Mouse (Mus musculus) urinary bladder, postnatal 4 days (tissue): ENCODE results near the gene Unc5c.

ENCODE experiments used
- DNase-seq, 2 experiments: peaks; one replicate each; pipeline ENCODE4 v3.0.0; 2021 to 2022; ENCODE audit warnings: low spot score in 2 of 2

The Unc5c gene

DNA sequence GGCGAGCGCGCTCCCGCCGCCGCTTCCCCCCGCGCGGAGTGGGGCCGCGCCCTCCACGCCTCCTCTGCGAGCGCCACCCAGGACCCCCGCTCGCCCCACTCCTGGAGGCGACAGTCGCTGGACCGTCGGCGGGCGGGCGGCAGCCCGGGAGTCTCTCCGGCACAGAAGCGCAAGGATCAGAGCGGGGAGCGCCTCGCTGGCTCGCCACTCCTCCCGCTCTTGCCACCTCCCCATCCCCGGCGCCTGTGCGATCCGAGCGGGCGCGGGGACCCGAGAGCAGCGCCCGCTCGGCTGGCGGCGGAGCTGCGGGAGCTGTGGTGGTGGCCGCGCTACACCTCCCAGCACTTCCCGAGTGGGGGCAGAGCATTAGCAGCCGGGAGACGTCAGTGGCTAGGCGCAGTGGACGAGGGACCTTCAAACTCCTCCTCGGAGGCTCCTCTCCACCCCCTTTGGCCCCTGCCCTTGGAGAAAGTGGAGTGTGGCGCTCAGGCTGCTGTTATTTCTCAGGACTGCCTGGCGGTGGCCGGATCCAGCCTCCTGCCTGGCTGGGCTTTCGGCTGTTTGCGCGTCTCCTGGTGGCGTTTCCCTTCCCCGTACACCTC lies at the start of gene Unc5c:
TSS of gene Unc5c (plus strand) at position 113 of the 602 bp plus-strand sequence.
- DNase-seq = peak; percentile 69 to 72

DNA sequence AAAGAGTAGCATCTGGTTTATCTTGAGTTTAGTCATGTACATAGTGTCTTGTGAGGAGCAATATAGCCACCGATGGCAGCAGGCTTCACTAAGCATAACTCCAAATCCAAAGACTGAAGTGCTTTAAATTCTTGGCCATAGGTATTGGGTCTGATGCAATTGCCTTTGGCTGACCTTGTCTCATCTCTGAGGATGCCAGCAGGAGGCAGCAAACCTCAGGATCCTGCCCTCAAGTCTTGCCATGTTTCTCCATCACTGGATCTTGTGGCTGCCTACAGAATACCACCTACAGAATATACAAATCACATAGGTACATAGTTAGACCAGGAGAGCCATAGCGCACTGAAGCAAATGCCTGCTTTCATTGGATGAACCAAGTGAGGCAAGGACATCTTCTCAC lies 7.5 kb upstream of the Unc5c start:
- no peak for DNase-seq

DNA sequence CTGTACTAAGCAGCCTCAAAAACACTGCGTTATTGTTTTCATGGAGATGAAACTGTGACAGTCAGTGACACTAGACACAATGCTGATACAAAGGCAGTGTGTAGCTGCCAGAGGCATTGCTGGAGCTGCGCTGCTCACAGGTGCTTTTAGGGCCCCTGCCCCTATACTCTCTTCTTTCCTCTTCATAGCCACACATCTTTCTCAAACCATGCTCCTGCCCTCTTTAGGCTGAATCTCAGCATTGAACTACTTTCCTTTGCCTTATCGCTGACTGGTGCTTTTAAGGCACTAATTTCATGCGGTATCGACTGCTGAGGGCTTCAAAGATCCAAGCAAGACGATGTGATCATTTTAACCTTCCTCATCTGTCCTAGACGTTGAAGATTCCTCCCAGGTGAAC lies 2.5 kb upstream of the Unc5c start:
- no peak for DNase-seq

DNA sequence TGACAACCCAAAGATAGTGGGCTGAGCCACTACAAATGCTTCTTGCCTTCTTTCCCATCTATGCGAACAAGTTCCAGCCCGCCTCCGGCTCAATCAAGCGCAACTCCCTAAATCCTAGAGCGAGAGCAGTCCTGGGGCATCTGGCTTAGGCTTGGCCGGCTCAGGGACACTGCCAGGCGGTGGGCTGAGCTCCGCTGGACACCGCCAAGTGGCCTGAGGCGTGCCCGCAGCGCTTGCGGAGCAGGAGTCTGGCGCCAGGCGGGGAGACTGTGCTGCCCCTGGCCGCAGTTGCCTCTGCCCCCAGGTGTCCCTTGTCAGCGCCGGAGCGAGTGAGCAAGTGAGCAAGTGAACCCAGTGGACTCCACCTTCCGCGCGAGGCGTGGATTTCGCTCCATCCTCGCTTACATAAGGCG lies 319 bp upstream of the Unc5c start:
- peak; percentile 46 to 60 for DNase-seq

DNA sequence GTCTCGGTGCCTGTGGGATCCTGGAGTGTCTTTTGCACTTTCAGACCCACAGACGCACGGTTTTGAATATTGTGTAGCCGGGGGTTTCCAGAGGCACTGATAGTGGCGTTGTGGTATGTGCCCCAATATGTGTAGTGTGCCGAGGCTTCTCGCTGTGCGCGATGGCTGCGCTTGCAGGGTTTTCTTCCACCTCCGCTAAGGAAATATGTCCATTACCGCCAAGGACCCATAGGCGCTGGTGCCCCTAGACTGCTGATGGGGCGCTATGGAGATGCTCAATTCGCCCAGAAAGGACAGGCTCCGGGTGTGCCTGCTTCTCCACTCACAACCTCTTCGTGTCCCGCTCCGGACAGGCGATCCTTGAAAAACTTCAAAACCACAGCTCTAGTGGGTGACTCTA lies 1.0 kb downstream of the Unc5c start:
- DNase-seq = peak in 1 of 2 experiments; percentile 17

DNA sequence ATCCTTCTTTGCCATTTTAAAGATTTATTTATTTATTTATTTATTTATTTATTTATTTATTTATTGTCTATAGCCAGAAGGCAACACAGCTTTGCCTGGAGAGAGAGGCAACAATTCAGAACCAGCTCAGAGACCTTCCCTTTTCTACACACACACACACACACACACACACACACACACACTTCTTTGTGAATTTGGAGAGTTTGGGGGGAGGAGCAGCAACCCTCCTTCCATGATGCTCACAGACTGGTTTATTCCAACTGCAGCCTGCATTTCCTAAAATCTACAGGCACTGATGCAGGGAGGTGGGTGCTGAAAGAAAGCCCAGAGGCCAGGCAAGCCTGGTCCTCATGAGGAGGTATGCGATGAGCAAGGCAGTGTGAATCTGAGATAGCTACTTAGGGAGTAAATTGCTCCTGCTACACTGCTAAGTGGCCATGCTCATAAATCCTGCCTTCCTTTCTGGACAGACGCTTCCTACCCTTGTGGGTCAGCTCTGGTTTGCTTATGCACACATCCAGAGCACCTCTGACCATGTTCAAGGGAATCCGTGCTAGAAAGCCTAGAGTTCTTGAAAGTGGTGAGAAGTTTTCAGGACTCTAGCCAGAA lies 1.8 kb downstream of the Unc5c start:
- DNase-seq = no peak

DNA sequence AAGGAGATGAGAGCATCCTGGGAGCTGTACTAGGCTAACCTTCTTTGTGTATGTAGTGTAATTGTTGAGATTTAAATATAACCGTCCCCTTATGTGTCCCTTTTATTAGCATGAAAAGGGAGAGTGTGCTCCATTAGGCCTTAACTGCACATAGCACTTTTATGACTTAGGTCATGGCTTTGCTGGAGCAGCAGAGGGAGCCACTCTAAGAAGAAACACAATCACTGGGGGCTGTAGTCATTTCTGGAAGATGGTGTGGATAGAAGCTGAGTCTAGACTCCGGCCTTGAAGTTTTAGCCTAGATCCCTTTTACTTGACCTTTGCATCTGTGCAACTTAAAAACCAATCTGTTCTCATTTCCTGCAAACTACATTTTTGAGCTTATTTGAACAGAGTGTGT lies 4.3 kb downstream of the Unc5c start:
- no peak for DNase-seq

DNA sequence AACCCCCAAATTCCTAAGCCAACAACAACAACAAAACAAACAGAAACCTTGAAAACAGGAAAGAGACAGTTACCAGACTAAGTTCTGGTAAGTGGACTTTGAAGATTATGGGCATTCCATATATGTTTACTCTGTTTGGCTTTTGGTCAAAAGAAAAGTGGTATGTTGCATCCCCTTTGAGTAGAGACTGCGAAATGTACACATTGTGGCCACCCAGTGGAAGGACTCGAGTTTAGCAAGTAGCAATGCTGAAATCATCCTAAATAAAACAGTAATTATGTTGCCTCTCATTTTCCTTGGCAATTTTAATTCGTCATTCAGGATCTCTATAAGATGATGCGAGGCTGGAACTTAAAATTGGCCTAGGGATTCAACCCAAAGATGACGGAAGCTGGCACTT lies 8.2 kb downstream of the Unc5c start:
- DNase-seq = no peak

DNA sequence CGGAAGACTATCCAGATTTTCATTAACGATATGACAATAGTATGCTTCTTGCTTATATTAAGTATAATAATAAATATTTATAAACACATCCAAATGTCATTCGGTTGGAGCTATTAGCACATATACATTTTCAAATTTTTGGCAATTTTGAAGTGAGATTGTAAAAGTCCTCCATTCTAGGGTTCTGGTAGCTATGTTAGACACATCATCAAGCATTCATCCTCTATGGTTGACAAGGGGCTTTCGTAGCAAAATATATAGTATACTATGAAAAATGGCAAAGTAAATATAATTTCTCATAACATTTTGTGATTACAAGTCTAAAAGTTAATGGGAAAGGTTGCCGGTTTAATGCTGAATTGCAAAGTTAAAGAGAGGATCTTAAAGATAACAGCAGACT lies 10.4 kb downstream of the Unc5c start:
- DNase-seq = no peak

DNA sequence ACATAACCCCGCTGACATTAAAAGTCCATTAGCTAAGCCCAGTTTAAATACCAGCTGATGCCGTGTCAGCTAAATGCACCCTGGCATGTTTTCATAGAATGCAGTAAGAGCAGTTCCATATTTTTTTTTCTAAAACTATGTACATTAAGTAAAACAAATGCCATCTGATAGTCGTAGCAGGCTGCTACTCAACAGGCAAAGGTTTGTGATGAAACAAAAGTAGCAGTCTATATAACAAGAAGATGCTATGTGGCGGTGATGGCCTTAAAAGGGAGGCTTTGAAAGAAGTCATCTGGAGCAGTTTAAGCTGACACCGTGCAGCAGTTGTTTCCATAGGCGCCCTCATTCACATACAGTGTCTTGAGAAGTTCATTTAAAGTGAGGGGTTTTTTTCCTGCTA lies 10.9 kb downstream of the Unc5c start:
- no peak for DNase-seq

DNA sequence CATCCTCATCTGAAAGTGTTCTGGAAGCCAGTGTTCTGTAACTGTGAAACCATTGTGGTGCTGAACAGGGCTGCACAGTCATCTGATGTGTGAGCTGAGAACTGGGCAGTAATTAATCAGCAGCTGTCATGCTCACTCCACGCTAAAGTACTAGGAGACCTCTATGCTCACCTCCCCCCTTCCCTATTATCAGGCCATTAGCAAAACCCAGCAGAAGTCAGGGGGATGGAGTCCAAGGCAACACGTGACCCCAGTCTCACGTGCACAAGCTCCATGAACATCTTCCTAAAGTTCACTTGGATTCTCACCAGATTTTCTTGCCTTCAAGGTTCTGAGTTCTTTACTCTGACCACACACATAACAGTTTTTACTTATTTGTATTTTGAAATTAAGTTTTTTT lies 11.7 kb downstream of the Unc5c start:
- DNase-seq = no peak

DNA sequence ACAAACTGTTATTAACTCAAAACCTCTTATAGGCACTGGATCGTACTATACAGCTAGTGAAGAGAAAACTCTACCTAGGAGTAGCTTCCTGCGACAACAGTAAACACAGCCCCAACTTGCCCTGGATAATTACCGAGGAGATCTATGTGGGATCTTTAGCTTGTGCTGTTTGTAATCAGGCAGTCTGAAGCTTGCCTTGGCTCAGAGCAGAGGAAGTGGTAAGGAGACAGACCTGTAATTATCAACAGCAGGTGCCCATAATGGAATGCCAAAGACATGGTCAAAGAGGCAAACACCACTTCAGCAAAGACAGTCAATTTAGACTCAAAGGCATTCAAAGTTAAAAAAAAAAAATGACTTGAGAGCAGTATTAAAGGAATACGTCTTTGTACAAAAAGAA lies 17.4 kb downstream of the Unc5c start:
- no peak for DNase-seq

DNA sequence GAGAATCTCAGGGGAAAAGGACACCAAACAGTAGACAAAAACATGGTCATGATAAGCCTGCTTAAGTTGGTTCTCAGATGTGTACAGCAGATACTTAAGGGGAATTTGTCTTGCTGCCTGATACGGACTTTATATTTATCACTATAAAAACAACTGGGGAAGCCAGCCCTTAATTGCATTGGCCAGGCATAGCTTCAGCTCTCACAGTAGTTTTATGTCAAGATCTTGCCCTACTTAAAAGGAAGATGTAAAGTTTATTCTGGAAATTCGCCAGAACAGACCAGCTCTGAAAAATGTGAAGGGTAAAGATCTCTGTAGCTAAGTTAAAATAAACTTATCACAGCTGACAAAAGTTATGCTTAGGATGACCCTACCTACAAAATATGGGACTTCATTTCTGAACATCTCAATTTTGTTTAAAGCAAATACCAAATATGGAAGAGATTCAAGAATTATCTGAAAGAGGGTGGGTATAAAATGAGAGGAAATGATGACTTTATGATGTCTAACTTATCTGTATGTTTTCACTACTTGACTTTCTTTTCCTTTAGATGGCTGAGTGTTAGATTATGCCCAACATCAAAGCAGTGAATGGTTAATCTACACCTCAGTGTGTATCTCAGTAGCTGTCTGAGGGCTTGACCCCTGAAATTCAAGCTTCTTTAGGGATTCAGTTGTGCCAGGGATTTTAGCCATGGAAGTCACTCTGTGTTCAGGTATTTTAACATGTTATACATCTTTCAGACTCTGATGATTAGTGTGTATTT lies 18.8 kb downstream of the Unc5c start:
- DNase-seq = no peak

DNA sequence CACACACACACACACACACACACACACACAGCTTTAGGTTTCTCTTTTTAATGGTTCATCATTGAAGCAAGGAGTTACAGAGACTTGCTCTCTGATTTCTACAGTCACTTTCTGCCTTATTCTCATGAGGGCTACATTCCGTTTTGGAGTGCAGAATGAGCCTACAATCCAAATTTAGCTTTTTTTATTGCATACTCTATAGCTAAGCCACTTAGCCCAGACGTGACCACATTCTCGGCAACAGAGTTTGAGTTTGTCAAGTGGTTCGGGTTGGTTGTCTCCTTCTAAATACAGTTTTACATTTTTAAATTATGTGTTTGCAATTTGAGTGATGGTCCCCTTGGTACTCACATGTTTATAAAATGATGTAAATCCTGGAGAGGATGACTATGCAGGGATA lies 20.2 kb downstream of the Unc5c start:
- no peak for DNase-seq

DNA sequence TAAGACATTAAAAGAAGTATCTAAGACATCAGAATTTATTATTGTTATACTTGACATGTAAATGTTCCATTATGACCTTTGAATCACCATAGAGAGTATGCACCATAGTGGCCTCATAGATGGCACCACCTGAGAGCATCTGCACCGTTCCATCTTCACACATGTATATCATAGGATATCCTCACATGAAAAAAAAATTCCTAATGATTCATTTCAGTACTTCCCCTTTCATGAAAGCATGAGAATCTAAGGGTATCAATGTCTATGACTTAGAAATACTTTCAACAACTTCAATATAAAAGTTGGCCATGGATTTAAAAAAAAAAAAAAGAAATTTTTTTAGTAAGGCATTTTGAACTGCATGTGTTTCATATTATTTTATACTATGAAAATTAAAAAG lies 25.6 kb downstream of the Unc5c start:
- no peak for DNase-seq

DNA sequence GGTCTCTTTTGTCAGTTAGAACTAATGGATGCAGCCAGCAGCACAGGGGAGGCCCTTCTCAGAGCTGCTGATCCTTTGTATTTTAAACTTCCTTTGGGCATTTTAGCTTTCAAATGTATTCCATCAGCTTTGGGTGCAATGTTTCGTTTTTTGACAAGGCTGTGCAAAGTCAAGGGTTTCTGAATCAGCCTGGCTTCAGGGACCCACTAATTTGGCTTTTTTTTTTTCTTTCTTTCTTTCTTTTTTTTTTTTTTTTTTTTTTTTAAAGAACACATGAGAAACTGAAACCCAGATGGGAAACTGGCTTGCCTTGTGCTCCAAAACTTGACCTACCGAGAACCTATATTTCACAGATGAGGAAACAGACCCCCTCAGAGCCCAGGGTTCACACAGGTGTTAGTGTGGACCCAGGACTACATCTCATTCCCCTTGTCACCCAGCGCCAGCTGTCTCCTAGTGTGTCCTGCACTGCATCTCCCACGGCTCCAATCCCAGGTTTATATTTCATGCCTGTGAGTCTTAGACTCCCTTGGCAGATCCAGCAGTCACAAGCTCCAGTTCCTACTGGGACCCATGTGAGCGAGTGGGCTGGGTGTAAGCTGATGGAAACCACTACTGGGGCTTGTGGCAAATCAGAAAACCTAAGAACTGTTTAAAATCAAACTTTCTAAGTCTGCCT lies 26.4 kb downstream of the Unc5c start:
- no peak for DNase-seq

DNA sequence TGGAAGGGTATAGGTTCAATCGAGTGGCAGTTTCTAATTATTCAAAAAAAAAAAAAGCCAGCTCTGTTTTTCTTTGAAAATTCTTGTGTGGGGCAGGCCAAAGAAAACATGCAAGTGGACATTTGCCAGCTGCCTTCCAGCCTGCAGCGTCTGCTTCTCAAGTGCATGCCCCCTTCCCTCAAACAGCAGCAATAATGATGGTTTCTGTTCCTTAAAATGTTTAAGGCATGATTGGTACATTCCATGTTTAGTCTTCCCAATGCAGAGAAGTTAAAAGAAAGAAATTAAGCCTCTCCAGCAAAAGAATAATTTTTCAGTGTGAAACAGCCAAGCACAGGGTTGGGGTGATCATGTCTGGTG lies 26.9 kb downstream of the Unc5c start:
- no peak for DNase-seq

DNA sequence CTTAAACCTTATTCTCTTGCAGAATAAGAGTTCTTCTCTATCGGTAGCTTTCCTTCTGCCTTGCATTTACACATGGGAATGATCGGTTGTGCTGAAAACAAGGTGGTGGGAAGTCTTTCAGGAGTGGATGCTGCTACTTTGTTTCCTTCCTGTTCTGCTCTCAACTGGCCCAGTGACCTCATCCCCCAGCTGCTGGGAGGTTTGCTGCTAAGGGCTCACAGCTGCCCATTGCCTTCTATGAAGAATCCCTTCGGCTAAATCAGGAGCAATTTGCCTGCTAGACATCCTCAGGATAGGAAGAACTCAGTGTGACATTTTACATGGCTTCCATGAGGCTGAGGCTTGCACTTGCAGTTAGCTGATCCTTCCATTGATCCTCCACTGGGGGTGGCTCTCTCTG lies 28.0 kb downstream of the Unc5c start:
- DNase-seq = no peak

DNA sequence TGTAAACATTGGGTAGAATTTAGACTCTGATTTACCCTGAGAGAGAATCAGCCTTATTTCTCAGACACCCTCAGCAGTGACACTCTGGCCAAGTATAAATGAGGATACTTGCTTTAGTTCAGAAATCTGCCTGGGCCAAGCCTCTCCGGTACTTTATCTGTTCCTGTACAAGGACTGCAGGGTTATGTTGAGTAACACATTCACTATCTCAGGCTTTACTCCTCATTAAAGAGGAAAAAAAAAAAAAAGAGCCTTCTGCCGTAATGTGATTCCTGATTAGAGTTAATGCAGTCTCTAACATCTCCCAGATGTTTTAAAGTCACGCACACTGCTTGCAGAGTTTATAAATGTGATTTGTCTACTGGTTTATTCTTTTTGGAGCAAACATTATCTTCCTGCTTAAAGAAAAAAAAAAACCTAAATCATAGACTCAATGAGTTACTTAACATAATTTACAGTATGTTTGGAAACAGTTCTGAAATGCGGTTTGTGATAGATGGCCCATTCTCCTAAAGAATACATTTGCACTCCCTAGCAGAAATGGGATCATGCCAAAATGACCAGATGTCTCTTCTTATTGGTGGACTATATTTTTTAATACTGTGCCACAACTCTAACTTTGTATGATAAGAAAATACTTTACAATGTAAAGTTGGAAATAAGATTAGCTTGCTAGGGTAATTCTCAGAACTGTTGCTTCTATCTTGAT lies 33.5 kb downstream of the Unc5c start:
- DNase-seq = no peak

DNA sequence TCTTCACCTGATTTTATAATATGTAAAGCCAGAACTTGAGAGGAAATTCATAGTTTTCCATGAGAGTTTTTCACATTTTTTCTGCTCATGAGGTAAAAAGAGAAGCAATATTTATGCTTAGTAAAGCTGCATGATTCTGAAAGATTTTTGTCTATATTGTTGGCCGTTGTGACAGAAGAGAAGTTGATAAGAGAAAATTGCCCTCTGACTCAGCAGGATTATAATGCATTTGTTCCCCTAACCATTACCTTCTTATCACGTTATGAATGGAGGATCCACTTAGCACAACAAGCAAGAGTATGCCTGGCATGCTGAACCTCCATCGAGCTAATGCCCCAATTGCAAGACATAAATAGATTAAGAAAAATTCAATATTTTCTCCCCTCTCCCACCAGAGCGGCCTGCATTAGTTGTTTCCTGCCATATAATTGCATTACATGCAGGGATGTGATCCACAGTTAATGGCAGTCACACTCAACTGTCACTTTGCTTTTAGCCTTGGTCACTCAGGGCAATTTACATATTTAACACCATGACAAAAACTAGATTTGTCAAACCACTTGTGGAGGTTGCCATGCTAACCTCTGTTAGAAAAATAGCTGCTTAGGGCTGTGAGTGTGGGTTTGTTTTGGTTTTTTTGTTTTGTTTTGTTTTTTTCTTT lies 37.0 kb downstream of the Unc5c start:
- no peak for DNase-seq

DNA sequence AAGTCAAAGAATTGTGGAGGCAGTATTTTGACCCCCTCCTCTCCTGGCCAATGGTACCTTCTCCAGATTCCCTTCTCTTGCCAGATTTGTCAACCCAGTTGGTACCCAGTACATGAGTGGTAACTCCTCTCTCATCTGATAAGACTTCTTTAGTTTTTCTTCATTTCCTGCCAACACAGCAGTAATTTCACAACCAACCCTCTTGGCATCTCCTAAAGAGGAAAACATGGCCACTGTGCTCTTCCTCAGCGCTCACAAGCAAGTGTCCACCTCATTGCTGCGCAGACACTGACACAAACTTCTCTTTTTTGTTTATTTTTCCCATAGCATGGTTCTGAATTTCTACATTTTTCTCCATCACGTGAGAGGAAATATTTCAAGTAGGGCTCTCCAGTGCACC lies 38.3 kb downstream of the Unc5c start:
- no peak for DNase-seq

DNA sequence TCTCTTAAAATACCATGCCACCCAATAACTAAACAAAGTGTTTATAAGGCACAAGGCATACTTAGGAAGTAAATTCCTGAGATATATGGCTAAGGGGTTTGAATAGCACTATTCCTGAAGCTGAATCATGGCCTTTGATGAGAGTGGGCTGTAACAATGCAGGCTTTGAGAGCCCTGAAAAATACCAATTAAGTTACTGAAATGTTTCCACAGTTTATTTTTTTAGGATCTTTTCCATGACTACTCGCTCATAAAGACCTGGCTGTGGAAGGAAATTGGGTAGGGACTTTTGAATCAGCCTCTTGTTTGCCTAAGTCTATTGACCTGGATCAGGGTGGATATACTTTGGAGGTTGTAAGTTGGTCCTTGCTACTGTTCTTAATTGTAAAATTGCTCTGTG lies 44.8 kb downstream of the Unc5c start:
- DNase-seq = no peak
